Mouse (Mus musculus) left cerebral cortex, postnatal 14 days (tissue): ENCODE measurements at regions not wholly inside any gene's neighbourhood (a gene's known extent, or its start where the extent isn't known, plus 50 kb on each side); places are given as distances from the start of the nearest gene placed in this dataset.

ENCODE experiments used
- DNase-seq, 2 experiments: peaks; one replicate each; pipeline ENCODE4 v3.0.0; 2021 to 2022; ENCODE audit warnings: low spot score in 2 of 2, mixed read lengths in 1 of 2
- intact Hi-C: fragments of 180-260 bp; cut with DNase I; formaldehyde crosslinking; loops from one replicate; pipeline ENCODE4 v1.15.1; 2025

GRCm38 (mm10) chr16:24262701-24263100, 130.6 kb upstream of the Lpp start:
- intact Hi-C loops: no loop called here
- DNase-seq: no peak

DNA sequence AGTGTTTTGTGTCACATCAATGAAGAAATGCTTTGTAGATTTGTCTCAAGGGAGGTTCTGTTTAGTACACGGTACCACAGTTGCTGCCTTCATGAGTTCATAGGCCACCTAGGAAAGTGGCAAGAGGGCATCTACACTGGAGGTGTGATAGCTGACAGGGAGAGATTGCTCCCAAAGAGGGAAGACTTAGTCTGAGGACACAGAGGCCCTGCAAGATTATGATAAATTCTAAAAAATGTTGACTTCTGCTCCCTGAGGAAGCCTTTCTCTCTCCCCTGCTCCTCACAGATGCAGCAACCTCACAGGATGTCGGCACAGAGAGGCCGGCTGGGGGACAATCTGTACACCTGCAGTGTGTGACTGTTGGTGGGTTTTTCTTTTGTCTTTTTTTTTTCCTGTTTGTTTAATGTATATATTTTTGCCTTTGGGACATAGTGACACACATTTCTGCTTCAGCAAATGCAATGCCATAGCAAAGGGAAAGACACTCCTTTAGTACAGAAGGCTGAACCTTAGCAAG, 133.5 kb upstream of the Lpp start:
- intact Hi-C loops: no loop called here
- no peak for DNase-seq

DNA sequence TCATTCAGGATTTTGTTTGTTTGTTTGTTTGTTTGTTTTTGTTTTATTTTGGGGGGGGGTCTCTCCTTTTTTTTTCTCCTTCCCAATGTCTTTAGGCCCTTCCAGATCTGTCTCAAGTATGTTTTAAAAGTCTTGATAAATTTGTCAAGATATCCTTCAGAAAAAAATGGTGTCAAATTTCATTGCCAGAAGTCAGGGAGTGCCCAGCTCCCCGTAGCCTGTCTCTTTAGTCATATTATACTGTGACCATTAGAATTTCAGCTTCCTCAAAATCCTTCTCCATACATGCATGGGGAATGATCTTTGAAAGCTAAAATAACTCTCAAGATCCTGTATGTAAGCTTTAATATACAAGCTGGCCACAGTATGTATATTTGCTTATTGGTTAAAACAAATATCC, 134.3 kb upstream of the Lpp start:
- intact Hi-C loops: no loop called here
- no peak for DNase-seq

DNA sequence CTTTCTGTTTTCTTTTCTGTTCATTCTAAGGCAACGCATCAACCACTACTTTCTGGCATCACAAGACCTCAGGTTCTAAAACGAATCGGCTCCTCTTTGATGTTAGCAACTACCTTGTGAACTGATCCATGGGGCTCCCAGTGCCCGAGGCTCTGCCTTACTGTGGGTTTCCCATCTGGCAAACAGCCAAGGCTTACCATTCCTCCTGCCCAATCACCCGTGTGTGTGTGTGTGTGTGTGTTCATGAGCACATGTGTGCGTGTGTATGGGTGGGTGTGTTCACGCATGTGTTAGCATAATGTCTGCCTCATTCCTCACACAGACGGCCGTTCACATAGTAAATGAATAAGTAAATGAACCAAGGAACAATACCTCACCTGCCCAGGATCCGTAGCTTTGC, 138.3 kb upstream of the Lpp start:
- DNase-seq: no peak
- intact Hi-C loops: no loop called here

- DNase-seq: no peak
- intact Hi-C loops: no loop called here
These were observed 138.7 kb upstream of the Lpp start for GRCm38 (mm10) chr16:24254590-24254989.

- intact Hi-C loops: no loop called here
- DNase-seq: no peak
These were observed 139.2 kb upstream of the Lpp start for GRCm38 (mm10) chr16:24254143-24254542.

DNA sequence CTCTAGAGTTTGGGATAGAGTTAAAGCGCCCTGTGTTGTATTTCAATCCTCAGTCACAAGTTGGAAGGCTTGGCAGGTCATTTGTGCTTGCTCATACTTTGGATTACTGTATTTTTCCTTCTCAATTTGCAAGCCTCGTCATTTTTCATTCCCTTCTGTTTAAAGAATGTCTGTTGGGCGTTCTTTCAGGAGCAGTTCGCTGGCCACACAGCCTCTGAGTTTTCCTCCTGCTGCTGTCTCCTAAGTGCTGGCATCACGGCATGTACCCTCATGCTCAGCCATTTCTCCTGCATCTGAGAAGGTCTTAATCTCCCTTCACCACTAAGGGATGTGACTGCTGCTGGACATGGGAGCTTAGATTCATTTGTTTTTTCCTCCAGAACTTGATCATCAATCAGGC, 146.0 kb upstream of the Lpp start:
- intact Hi-C loops: no loop called here
- no peak for DNase-seq

- intact Hi-C loops: no loop called here
These were observed 155.2 kb upstream of the Lpp start for GRCm38 (mm10) chr16:24238075-24238555.

GRCm38 (mm10) chr16:24237425-24237824, 155.9 kb upstream of the Lpp start:
- intact Hi-C loops: no loop called here
- DNase-seq: no peak

More at GRCm38 (mm10) chr16:24238075-24238555, 155.2 kb upstream of the Lpp start:
- DNase-seq: no peak

- no peak for DNase-seq
- intact Hi-C loops: no loop called here
These were observed 156.3 kb upstream of the Lpp start for GRCm38 (mm10) chr16:24237013-24237412.

DNA sequence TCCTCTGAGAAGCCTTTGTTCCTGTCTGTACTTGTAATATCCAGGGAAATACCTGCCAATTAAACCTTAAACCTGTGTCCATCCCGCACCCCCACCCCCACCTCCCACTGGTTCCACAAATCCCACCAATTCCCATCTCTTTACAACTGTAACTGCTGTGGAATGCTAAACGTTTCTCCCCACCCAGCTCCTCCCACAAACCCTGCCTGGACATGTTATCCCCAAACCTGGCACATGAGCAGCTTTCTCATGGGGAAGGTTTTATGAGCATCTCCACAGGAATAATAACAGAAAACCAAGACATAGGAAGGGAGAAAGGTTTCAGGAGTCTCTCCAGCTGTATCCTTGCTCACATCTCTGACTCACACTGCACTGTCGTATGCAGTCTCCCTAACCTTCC, 156.8 kb upstream of the Lpp start:
- DNase-seq: no peak
- intact Hi-C loops: no loop called here

DNA sequence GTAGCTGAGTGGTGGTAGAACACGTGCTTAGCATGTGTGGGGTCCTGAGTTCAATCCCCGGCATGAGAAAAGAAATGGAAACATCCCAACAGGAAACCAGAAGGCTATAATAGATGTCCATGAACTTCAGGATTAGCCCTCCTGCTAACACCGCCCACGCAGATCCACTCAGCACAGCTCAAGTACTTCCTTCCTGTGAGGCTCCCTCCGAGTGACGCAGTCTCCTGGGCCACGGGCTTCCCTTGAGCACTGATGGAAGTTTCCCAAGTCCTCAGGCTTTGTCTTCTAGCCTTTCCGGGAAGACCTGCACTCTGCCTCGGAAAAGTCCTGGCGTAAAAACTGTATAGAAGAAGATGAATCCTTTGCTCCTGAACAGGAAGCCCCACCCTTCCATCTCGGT, 158.5 kb upstream of the Lpp start:
- intact Hi-C loops: no loop called here
- no peak for DNase-seq

GRCm38 (mm10) chr16:24232001-24232530, 161.2 kb upstream of the Lpp start:
- DNase-seq: no peak
- intact Hi-C loops: no loop called here

DNA sequence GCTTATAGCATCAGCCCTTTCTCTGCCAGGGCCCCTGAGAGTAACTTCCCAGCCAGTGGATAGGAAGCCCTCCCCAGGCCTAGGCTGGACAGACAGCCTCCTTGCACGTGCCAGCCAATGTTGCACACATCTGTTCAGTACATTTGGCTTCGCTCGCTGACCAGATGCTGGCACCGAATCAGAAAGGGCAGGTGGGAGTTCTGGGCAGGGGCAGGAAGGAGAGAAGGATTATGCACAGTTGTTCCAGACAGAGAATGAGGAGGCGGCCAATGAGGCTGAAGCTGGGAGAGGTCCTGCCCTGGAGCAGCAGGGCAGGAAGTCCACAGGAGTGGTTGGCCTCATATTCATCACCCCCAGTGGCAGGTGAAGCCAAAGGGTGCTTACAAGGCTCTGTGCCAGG, 161.8 kb upstream of the Lpp start:
- DNase-seq: no peak
- intact Hi-C loops: no loop called here

- no peak for DNase-seq
- intact Hi-C loops: no loop called here
These were observed 164.2 kb upstream of the Lpp start for GRCm38 (mm10) chr16:24229002-24229607.

DNA sequence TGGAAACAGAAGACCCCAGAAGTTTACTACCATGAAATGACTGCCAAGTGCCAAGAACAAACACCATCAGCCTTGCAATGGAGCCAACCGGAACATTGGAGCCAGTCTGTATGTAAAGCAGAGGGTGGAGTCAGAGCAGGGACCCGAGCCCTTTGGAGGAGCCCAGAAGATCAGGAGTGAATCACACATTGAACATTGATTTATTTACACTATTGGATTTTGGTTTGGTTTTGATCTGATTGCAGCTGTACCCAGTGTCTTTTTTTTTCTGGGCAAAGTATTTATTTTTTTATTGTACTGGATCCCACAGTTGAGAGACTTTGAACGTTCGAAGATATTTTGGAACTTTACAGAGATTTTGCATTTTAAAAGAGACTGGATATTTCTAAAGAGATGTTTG, 167.4 kb upstream of the Lpp start:
- no peak for DNase-seq
- intact Hi-C loops: no loop called here

DNA sequence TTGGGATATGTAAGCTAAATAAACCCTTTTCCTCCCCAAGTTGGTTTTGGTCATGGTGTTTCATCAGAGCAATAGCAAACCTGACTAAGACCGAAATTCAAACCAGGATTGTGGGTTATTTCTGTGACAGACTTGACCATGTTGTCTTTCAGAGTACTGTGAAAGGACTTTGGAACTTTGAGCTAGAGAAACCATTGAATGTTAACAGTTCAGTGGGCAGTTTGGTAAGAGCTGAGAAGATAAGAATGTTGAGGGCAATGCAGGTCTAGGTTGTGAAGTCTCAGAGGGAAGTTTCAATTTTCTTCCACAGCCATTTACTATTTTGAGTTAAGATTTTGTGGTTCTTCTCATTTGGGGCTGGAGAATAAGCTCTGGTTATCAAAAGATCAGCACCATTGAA, 168.2 kb upstream of the Lpp start:
- DNase-seq: no peak
- intact Hi-C loops: no loop called here

- DNase-seq: no peak
- intact Hi-C loops: no loop called here
These were observed 169.4 kb upstream of the Lpp start for GRCm38 (mm10) chr16:24223901-24224300.

- no peak for DNase-seq
- intact Hi-C loops: no loop called here
These were observed 169.8 kb upstream of the Lpp start for GRCm38 (mm10) chr16:24223527-24223880.

- intact Hi-C loops: no loop called here
- DNase-seq: no peak
These were observed 170.4 kb upstream of the Lpp start for GRCm38 (mm10) chr16:24222759-24223526.

GRCm38 (mm10) chr16:24221992-24222391, 171.3 kb upstream of the Lpp start:
- DNase-seq: no peak
- intact Hi-C loops: no loop called here
